Mouse (Mus musculus) forebrain, embryonic 12.5 days (tissue): ENCODE results near the gene Mycbp2. TPM values are rescaled to one million over a fixed set of nuclear protein-coding genes. Genes with fewer than 3 reads are reported as not detected.

Experiments
- ATAC-seq: fragments of 200-750 bp; cut with Nextera tagmentation; 2 replicates; pipeline ENCODE4 v1.8.0; 2017; ENCODE audit warnings: moderate TSS enrichment; ENCODE audit not compliant: low FRiP score
- H3K27ac ChIP-seq: fragments of 300-500 bp; sonication (generic); 2 replicates; pipeline ENCODE4 v1.5.1; 2016; ENCODE audit warnings: mild to moderate bottlenecking
- H3K27me3 ChIP-seq: fragments of 300-500 bp; sonication (generic); 2 replicates; pipeline ENCODE4 v1.6.1; 2016; ENCODE audit warnings: mild to moderate bottlenecking
- H3K36me3 ChIP-seq: fragments of 300-500 bp; sonication (generic); replicated peaks from 2 replicates; pipeline ENCODE4 v1.6.1; 2016; ENCODE audit warnings: mild to moderate bottlenecking
- H3K4me1 ChIP-seq: fragments of 300-500 bp; sonication (generic); 2 replicates; pipeline ENCODE4 v1.6.1; 2016
- H3K4me2 ChIP-seq: fragments of 300-500 bp; sonication (generic); 2 replicates; pipeline ENCODE4 v1.6.1; 2016; ENCODE audit warnings: mild to moderate bottlenecking, moderate library complexity
- H3K4me3 ChIP-seq: fragments of 300-500 bp; sonication (generic); replicated peaks from 2 replicates; pipeline ENCODE4 v1.5.1; 2016; ENCODE audit warnings: mild to moderate bottlenecking
- H3K9ac ChIP-seq: fragments of 300-500 bp; sonication (generic); 2 replicates; pipeline ENCODE4 v1.6.1; 2016; ENCODE audit warnings: mild to moderate bottlenecking
- H3K9me3 ChIP-seq: fragments of 300-500 bp; sonication (generic); 2 replicates; pipeline ENCODE4 v1.6.1; 2016
- WGBS: fragments of 180-500 bp; shearing (Covaris S2); methylation state at CpG from one replicate; pipeline ENCODE4 v1.1.7; 2016; 5-methylcytosine and 5-hydroxymethylcytosine counted together
- polyA plus RNA-seq: library from polyadenylated mRNA; unstranded; fragments of >200 nt; fragmentation: Nextera tagmentation; extraction: Ambion mirVana; gene quantifications from 2 replicates; pipeline ENCODE4 v1.2.1, GENCODE M21; 2016

Gene Mycbp2
- polyA plus RNA-seq, 1 experiment from 2014 or later: 36.2 TPM

DNA sequence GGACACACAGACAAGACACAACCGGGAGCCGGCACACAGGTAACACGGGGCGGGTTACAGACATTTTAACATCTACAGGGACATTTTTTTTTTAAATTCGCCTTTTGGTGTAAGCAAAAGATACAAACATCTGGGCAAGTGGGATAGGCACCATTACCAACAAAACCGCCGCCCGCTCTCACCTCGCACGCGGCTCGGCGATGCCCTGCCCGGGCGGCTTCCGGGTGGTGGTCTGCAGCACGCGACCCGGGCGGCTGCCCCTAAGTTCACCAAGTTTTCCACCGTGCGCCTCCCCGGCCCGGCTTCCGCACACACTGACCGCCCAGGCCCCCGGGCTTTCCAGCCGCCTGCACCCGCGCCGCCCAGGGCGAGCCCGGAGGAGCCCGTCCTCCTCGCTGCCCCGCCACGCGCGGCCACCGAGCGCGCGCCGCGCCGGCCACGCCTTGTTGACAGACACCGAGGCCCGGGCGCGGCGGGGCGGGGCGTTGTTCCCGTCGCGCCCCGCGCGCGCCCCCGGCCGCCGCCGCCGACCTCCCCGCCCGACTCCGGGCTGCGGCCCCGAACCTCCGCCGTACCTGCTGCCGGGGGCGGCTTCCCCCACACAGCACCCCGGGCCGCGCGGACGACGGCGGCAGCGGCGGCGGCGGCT is 247.9 kb downstream of the Mycbp2 start:
- Histone ChIP-seq H3K4me3 (peak overlapping the region; percentile 90), H3K4me1 (peaks cover 16% of the 10 kb centered on the region), H3K36me3 (peaks cover 5% of the 10 kb centered on the region; the same call in 1 of the 2 replicates), H3K4me2 (peak overlapping the region; percentile 63), H3K9ac (peak overlapping the region; percentile 96), H3K27me3 (no peaks in the 10 kb centered on the region), H3K9me3 (no peaks in the 10 kb centered on the region), H3K27ac (peak overlapping the region; percentile 99)
- under 1% methylated on average over 75 of the region's 86 CpGs for WGBS
- ATAC-seq: peak; percentile 84

DNA sequence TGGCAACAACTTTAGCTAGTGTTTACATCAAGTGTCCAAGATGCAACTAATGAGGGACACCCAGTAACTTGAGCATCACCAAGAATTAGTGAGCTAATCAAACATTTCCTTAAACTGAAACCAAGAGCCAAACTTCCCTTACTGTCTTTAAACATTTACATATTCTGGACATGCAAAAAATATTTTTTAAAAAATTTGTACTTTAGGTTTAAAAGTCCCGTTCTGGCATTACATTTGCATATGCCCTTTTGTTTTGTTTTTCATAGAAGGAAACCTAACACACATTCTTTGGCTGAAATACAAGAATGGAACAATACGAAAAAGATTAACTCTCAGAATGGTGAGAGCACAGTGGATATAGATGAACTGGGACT is 248.4 kb downstream of the Mycbp2 start:
- Histone ChIP-seq H3K4me1 (peaks cover 16% of the 10 kb centered on the region), H3K4me3 (peak overlapping the region; percentile 90), H3K4me2 (peak overlapping the region; percentile 63), H3K27ac (no peak overlapping the region), H3K9me3 (no peaks in the 10 kb centered on the region), H3K9ac (peak overlapping the region; percentile 96), H3K36me3 (peaks cover 5% of the 10 kb centered on the region; the same call in 1 of the 2 replicates), H3K27me3 (no peaks in the 10 kb centered on the region)
- 5% methylated on average over 2 of the region's 2 CpGs for WGBS
- no peak for ATAC-seq

DNA sequence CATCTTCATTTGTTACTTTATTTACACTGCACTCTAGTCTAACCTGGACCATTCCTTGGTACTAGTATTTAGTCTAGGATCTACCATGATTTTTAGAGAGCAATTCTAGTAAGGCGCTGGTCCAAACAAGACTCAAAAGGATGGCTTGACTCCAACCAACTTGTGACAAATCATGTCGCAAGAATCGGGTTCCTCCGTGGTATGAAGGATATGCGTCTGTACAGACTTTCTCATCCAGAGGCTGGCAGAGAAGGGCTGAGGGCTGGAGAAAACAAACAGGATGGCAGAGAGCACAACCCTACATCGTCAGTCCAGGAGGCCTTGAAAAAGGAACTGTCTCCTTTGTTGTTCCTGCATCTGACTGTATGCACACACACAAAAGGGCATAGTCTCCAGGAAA is 250.0 kb downstream of the Mycbp2 start:
- H3K9me3 ChIP-seq: no peaks in the 10 kb centered on the region
- 84% methylated on average over 6 of the region's 6 CpGs for WGBS
- peaks cover 18% of the 10 kb centered on the region for H3K4me1 ChIP-seq
- no peak for ATAC-seq
- no peak overlapping the region for H3K9ac ChIP-seq
- no peak overlapping the region; the same call in 1 of the 2 replicates for H3K4me2 ChIP-seq
- H3K27me3 ChIP-seq: no peaks in the 10 kb centered on the region
- H3K27ac ChIP-seq: no peak overlapping the region
- peaks cover 12% of the 10 kb centered on the region; the same call in 1 of the 2 replicates for H3K36me3 ChIP-seq
- H3K4me3 ChIP-seq: no peak overlapping the region

DNA sequence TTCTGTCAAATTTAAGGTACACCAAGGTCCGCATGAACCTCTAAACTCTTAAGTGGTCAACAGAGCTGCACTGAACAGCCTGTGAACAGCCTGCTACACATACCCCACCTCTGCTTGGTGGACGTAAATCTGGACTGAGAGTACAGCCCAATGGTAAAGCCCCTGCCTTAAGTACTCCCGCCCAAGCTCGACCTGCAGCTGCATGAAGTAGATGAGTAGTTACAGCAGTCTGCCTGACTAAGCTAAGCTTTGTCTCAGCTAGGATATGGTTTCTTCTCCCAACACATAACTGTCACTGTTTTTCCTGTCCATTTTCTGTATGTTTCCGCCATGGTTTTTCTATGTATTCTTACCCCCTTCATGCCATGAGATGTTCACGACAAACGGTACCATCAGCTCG is 250.8 kb downstream of the Mycbp2 start:
- peaks cover 18% of the 10 kb centered on the region for H3K4me1 ChIP-seq
- H3K4me2 ChIP-seq: no peak overlapping the region
- H3K27me3 ChIP-seq: no peaks in the 10 kb centered on the region
- no peak overlapping the region for H3K9ac ChIP-seq
- no peak for ATAC-seq
- H3K27ac ChIP-seq: no peak overlapping the region
- WGBS: 98% methylated on average over 8 of the region's 8 CpGs
- no peak overlapping the region for H3K4me3 ChIP-seq
- H3K9me3 ChIP-seq: no peaks in the 10 kb centered on the region
- H3K36me3 ChIP-seq: peaks cover 17% of the 10 kb centered on the region

DNA sequence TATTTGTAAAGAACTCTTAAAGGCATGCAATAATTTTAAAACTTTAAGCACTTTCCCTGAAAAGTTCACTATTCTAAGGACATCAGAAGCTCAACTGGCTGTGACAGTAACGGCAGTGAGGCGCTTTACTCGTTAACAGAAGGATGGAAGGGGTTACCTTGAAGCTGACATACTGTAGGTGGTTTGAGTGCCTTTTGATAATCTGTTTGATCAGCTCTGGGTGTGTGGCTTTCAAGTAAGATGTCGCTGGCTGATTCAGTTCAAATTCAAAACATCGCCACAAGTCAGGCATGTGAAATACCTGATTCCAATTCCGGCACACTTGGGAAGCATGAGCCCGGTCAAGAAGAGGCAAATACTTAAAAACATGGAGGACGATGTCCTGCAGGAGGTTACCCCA is 251.6 kb downstream of the Mycbp2 start:
- ATAC-seq: no peak
- Histone ChIP-seq H3K4me3 (no peak overlapping the region), H3K27me3 (no peaks in the 10 kb centered on the region), H3K27ac (no peak overlapping the region), H3K4me1 (peaks cover 18% of the 10 kb centered on the region), H3K36me3 (peaks cover 21% of the 10 kb centered on the region), H3K9ac (no peak overlapping the region), H3K9me3 (no peaks in the 10 kb centered on the region), H3K4me2 (no peak overlapping the region)
- WGBS: 94% methylated on average over 8 of the region's 8 CpGs

DNA sequence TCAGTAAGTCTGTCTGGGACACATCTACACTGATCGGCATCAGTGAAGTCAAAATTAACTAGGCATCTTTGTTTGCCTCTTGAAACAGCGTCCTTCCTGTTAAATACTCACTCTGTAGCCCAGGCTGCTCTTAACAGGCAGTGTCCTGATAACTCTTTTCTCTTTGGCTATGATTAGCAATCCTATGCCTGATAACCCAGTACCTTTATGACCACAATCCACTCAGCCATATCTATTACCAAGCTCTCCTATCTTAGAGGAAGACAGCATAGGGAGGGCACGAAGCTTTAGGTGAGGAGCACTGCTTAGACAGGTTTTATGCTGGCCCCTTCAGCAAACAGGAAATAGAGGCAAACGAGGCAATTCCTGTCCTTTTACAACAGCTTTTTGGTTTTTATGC is 252.9 kb downstream of the Mycbp2 start:
- no peak overlapping the region for H3K9ac ChIP-seq
- ATAC-seq: no peak
- no peak overlapping the region for H3K4me3 ChIP-seq
- 87% methylated on average over 4 of the region's 4 CpGs for WGBS
- no peak overlapping the region for H3K27ac ChIP-seq
- H3K4me2 ChIP-seq: no peak overlapping the region
- peaks cover 29% of the 10 kb centered on the region for H3K36me3 ChIP-seq
- H3K27me3 ChIP-seq: no peaks in the 10 kb centered on the region
- H3K9me3 ChIP-seq: no peaks in the 10 kb centered on the region
- H3K4me1 ChIP-seq: peaks cover 18% of the 10 kb centered on the region

DNA sequence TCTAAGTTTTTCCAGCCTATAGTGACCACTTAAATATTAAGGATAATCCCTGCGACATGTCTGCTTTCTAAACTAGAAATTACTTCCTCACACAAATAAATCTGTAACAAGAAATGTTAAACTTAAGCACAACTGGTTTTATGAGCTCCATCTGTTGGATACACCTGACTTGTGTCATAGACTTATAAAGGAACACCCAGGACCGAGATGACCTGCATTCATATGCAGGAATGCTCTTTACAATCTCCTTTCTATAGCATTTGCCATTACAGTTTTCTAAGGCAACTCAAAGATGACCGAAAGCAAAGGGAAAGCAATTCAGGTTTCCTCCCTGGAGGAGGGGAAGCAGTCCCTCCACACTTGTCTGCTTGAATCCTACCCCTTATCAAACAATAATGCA is 253.4 kb downstream of the Mycbp2 start:
- H3K4me3 ChIP-seq: no peak overlapping the region
- no peaks in the 10 kb centered on the region for H3K27me3 ChIP-seq
- H3K36me3 ChIP-seq: peaks cover 32% of the 10 kb centered on the region
- no peak overlapping the region for H3K27ac ChIP-seq
- ATAC-seq: no peak
- H3K9me3 ChIP-seq: no peaks in the 10 kb centered on the region
- H3K4me2 ChIP-seq: no peak overlapping the region
- H3K9ac ChIP-seq: no peak overlapping the region
- WGBS: 85% methylated on average over 3 of the region's 3 CpGs
- peaks cover 18% of the 10 kb centered on the region for H3K4me1 ChIP-seq

DNA sequence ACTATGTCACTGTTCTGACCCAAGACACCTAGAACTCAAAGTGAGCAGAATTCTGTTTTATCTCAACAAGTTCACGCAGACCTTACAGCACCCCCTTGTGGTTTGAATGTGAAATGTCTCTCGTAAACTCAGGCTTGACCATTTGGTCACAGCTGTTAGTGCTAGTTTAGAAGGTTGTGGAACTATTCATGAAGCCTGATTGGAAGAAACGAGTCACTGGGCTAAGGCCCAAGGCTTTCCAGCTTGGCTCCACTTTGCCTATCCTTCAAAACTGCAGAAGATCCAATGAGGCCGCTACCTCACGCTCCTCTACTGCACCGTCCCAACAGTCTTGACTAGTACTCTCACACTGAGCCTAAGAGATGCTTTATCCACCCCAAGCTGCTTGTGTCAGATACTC is 258.0 kb downstream of the Mycbp2 start:
- Histone ChIP-seq H3K4me2 (no peak overlapping the region), H3K27ac (no peak overlapping the region), H3K9ac (no peak overlapping the region), H3K4me1 (0 out of 2 replicates have a peak, but pooled peaks cover 2% of the 10 kb centered on the region), H3K9me3 (no peaks in the 10 kb centered on the region), H3K36me3 (peaks cover 61% of the 10 kb centered on the region), H3K4me3 (no peak overlapping the region), H3K27me3 (no peaks in the 10 kb centered on the region)
- no peak for ATAC-seq
- WGBS: 77% methylated on average over 6 of the region's 6 CpGs

DNA sequence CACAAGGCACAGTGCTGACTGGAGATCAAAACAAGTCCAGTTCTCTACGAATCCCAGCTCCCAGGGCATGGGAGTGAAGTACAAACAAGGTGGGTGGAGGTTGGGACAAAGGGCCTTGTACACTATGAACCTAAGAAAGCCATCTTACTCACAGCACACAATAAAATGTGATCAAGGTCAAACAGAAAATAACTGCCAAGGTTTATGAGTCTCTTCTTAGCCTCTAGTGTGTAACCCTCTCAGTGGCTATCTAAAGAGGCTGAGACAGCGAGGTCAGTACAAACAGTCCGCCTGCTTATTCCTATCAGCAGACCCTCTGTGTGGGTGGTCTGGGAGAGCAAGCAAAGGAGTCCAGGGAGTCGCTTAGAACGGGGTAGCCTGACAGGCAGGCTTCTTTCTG is 258.8 kb downstream of the Mycbp2 start:
- Histone ChIP-seq H3K9me3 (no peaks in the 10 kb centered on the region), H3K4me1 (0 out of 2 replicates have a peak, but pooled peaks cover 2% of the 10 kb centered on the region), H3K27ac (no peak overlapping the region), H3K27me3 (no peaks in the 10 kb centered on the region), H3K36me3 (peaks cover 61% of the 10 kb centered on the region), H3K4me3 (no peak overlapping the region), H3K9ac (no peak overlapping the region), H3K4me2 (no peak overlapping the region)
- no peak for ATAC-seq
- 88% methylated on average over 5 of the region's 5 CpGs for WGBS

DNA sequence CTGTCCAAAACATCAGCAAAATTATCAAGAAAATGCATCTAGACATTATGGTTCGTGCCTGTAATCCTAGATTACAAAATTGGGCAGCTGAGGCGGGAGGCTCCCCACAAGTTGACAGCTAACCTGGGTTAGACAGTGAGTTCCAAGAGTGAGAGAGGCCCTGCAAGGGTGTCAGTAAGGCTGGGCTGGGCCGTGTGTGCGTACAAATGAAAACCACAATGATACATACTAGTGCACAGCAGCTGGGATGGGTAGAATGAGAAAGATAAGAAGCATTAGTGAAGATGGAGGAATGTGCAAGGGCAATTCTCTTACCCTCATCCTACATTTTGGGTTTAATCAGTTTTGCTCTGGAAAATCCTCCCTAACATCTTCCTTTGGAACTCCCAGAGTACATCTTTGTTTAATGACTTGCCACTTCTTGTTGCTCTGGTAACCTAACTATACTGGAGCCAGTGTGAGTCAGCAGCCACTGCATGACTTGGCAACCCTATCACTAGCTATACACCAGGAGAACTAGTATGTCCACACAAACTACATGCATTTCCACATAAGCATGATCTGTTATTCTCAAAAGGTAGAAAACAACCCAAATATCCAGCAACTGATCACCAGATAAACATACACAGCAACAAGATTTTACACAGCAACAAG is 259.8 kb downstream of the Mycbp2 start:
- H3K27ac ChIP-seq: no peak overlapping the region
- WGBS: 92% methylated on average over 4 of the region's 4 CpGs

DNA sequence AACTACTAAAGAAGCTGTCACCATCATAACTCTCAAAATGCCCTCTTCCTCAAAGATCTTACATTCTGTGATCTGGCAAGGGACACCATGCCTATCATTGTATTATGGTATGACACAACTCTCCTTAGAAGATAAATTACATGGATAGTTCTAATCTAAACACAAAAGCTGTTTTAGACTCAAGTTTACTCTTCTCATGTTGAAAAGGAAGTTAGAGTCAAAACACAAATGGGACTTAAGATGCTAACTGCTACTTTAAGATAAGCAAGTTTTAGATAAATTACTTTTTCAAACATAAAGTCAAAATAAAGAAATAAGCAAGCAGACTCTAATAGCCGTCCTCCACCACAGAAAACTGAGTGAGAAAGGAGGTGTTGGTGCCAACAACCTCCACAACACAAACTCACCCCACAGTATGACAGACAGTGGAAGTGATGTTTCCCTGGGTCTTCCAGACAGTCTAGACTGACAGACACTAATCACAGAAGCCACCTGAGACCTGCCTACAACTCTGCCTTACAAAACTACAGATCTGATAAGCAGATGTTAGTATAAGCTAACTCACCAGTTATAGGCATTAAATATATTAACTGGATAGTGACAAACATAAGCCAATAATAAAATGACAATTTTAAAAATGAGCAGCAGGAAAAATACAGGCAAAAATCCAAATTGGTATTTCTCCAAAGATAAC is 260.6 kb downstream of the Mycbp2 start:
- ATAC-seq: no peak
- Histone ChIP-seq H3K9me3 (no peaks in the 10 kb centered on the region), H3K4me2 (no peak overlapping the region), H3K36me3 (peaks cover 57% of the 10 kb centered on the region), H3K9ac (no peak overlapping the region), H3K4me3 (no peak overlapping the region), H3K27me3 (no peaks in the 10 kb centered on the region), H3K4me1 (no peaks in the 10 kb centered on the region), H3K27ac (no peak overlapping the region)
- WGBS: 78% methylated on average over 1 of the region's 1 CpGs

More for the DNA sequence above, 259.8 kb downstream of the Mycbp2 start:
- Histone ChIP-seq H3K4me1 (no peaks in the 10 kb centered on the region), H3K4me2 (no peak overlapping the region), H3K36me3 (peaks cover 63% of the 10 kb centered on the region), H3K9ac (no peak overlapping the region), H3K4me3 (no peak overlapping the region), H3K27me3 (no peaks in the 10 kb centered on the region), H3K9me3 (no peaks in the 10 kb centered on the region)
- ATAC-seq: no peak

DNA sequence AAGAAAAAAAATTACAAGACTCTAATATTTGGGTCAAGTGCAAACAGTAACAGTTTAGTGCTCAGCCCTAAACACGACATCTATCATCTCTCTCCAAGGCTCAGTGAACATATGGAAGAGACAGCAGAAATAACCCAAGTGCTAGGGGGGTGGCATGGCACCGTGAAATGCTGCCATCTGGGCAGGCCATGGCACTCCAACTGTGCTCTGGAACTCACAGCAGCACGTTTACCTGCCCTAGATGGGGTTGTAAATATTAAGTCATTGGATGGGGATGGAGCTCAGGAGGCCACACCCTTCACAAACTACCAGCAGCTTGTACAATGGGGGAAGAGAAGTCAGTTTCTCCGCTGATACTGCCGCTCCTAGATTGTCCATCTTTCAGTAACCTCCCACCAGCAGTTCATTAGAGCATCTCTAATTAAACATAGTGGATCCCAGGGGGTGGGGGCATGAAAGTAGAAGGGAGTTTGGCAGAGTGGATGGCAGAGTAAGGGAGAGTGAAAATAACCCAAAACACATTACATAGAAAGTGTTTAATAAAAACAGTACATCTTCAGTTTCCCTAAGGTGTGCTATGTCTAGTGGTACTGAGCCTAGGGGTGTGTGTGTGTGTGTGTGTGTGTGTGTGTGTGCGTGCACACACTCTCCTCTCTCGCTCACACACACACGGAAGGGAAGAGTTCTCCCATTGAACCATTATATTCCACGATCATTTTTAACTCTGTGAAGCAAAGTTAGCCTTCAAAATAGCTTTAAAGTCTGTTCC is 267.2 kb downstream of the Mycbp2 start:
- 87% methylated on average over 9 of the region's 9 CpGs for WGBS
- Histone ChIP-seq H3K4me1 (no peaks in the 10 kb centered on the region), H3K9ac (no peak overlapping the region), H3K4me3 (no peak overlapping the region), H3K27ac (no peak overlapping the region), H3K36me3 (peaks cover 38% of the 10 kb centered on the region), H3K4me2 (no peak overlapping the region), H3K9me3 (no peaks in the 10 kb centered on the region), H3K27me3 (no peaks in the 10 kb centered on the region)
- ATAC-seq: no peak
